Mouse (Mus musculus): ENCODE measurements around the gene Chchd5.

- TF ChIP-seq CTCF (IDR thresholded peaks at IDR 0.05; ENCODE audit: control insufficient read depth, insufficient read depth, insufficient read length) (no peak), CEBPB (IDR thresholded peaks at IDR 0.05; ENCODE audit: low read depth) (no peak), USF1 (IDR thresholded peaks at IDR 0.05; ENCODE audit: low read depth) (no peak)
These were observed 19.3 kb downstream of the Chchd5 start for GRCm38 (mm10) chr2:129148836-129149235.

All from C2C12 (cell line).